25 mouse cellular contexts compared by ENCODE assay signal in genomic region chr10:75178911-75179310, GRCm38 (mm10). TPM values are rescaled to one million over a fixed set of nuclear protein-coding genes. Genes with fewer than 3 reads are reported as not detected.
DNase-seq lines count a peak whose midpoint lies in the region; ATAC-seq lines count a peak whose summit lies in the region.
"Had no signal": no experiment of that assay in that cellular context is flagged by ENCODE, and none has a peak within 500 bp of the region (broad histone marks: within the 10 kb centered on the region; RNA-seq: fewer than 3 reads in every experiment).

No protein-coding gene starts in this region.

- no peak for ATAC-seq in forebrain, embryonic 11.5 days (replicated peaks; ENCODE audit: low FRiP score)
- ATAC-seq in forebrain, embryonic 13.5 days: no peak
- ATAC-seq: activated CD4-positive, CD25-positive, alpha-beta regulatory T cell, adult 4 months; CD4-positive, CD25-positive, alpha-beta regulatory T cell, adult 4 months; forebrain, embryonic 15.5 days; forebrain, postnatal 0 days; Patski had no signal

- H3K4me2 ChIP-seq in forebrain, embryonic 11.5 days (ENCODE audit: low read depth, low read length, severe bottlenecking): no peak overlapping the region
- H3K4me2 ChIP-seq in forebrain, embryonic 13.5 days: no peak overlapping the region
- H3K4me2 ChIP-seq: embryonic facial prominence, embryonic 12.5 days; forebrain, embryonic 12.5 days; forebrain, embryonic 15.5 days had no signal

- DNase-seq in forebrain, embryonic 11.5 days (ENCODE audit: low spot score): peak; percentile 42
- peak; percentile 55 for DNase-seq in heart, embryonic 10.5 days (ENCODE audit: low spot score)
- DNase-seq in heart, postnatal 10 days: no peak
- peak; percentile 2 for DNase-seq in right cerebral cortex, postnatal 25 days
- no peak for DNase-seq in right cerebral cortex, postnatal 36 days (ENCODE audit: low spot score in 2 of 2)
- DNase-seq: adrenal gland, adult 8-10 months; adrenal gland, postnatal 14 days; adrenal gland, postnatal 36 days; B cell, adult 2 months; cerebellum, adult 11-12 months; cerebellum, adult 2 months; cerebellum, adult 9-10 months; cerebellum, postnatal 10 days; cerebellum, postnatal 25 days; forebrain, postnatal 0 days had no signal

- H3K27me3 ChIP-seq in forebrain, embryonic 11.5 days (ENCODE audit: control insufficient read depth, insufficient read depth, low read length): no peaks in the 10 kb centered on the region
- H3K27me3 ChIP-seq in forebrain, embryonic 13.5 days: no peaks in the 10 kb centered on the region
- no peaks in the 10 kb centered on the region for H3K27me3 ChIP-seq in heart, embryonic 10.5 days (ENCODE audit: insufficient read depth, poor library complexity, severe bottlenecking)
- H3K27me3 ChIP-seq: CH12.LX; embryonic facial prominence, embryonic 12.5 days; forebrain, embryonic 12.5 days; forebrain, embryonic 15.5 days; Patski had no signal

- H3K27ac ChIP-seq in forebrain, embryonic 11.5 days (ENCODE audit: low read depth, low read length): no peak overlapping the region
- no peak overlapping the region for H3K27ac ChIP-seq in forebrain, embryonic 13.5 days
- H3K27ac ChIP-seq in heart, embryonic 10.5 days: no peak overlapping the region
- H3K27ac ChIP-seq: embryonic facial prominence, embryonic 10.5 days; embryonic facial prominence, embryonic 12.5 days; forebrain, embryonic 12.5 days; forebrain, embryonic 15.5 days had no signal

- H3K4me1 ChIP-seq in forebrain, embryonic 11.5 days (replicated peaks; ENCODE audit: control insufficient read depth, insufficient read depth, low read length): no peaks in the 10 kb centered on the region
- H3K4me1 ChIP-seq in forebrain, embryonic 13.5 days: no peaks in the 10 kb centered on the region
- H3K4me1 ChIP-seq in heart, embryonic 10.5 days: peaks cover 30% of the 10 kb centered on the region
- H3K4me1 ChIP-seq: embryonic facial prominence, embryonic 10.5 days; embryonic facial prominence, embryonic 12.5 days; forebrain, embryonic 12.5 days; forebrain, embryonic 15.5 days had no signal

- no peak overlapping the region for H3K9ac ChIP-seq in forebrain, embryonic 11.5 days (ENCODE audit: low read length)
- no peak overlapping the region for H3K9ac ChIP-seq in forebrain, embryonic 13.5 days
- H3K9ac ChIP-seq: embryonic facial prominence, embryonic 12.5 days; forebrain, embryonic 12.5 days; forebrain, embryonic 15.5 days; forebrain, postnatal 0 days had no signal

- intact Hi-C loops in heart, postnatal 10 days (cut with DNase I): no loop called here

- H3K36me3 ChIP-seq in forebrain, embryonic 11.5 days (ENCODE audit: control insufficient read depth, insufficient read depth, low read length): peaks cover 8% of the 10 kb centered on the region
- peaks cover 92% of the 10 kb centered on the region for H3K36me3 ChIP-seq in forebrain, embryonic 13.5 days (ENCODE audit: poor library complexity, severe bottlenecking)
- H3K36me3 ChIP-seq in heart, embryonic 10.5 days: peaks cover 88% of the 10 kb centered on the region
- H3K36me3 ChIP-seq: G1E had no signal

- H3K4me3 ChIP-seq in forebrain, embryonic 11.5 days (ENCODE audit: low read depth, low read length): no peak overlapping the region
- H3K4me3 ChIP-seq in forebrain, embryonic 13.5 days: no peak overlapping the region
- H3K4me3 ChIP-seq in heart, embryonic 10.5 days: no peak overlapping the region
- H3K4me3 ChIP-seq: embryonic facial prominence, embryonic 10.5 days; embryonic facial prominence, embryonic 12.5 days; forebrain, embryonic 12.5 days; forebrain, embryonic 15.5 days had no signal

- H3K9me3 ChIP-seq in forebrain, embryonic 11.5 days (ENCODE audit: control insufficient read depth, low read length): no peaks in the 10 kb centered on the region
- H3K9me3 ChIP-seq in forebrain, embryonic 13.5 days (replicated peaks): no peaks in the 10 kb centered on the region
- H3K9me3 ChIP-seq in heart, embryonic 10.5 days: no peaks in the 10 kb centered on the region
- H3K9me3 ChIP-seq: embryonic facial prominence, embryonic 10.5 days; embryonic facial prominence, embryonic 12.5 days; forebrain, embryonic 12.5 days; forebrain, embryonic 15.5 days had no signal

- WGBS in forebrain, embryonic 11.5 days: 91% methylated on average over 5 of the region's 5 CpGs
- 85% methylated on average over 5 of the region's 5 CpGs for WGBS in forebrain, embryonic 13.5 days
- WGBS in heart, embryonic 10.5 days: 83% methylated on average over 5 of the region's 5 CpGs

RNA-seq across cellular contexts. Expression of gene Specc1l, which starts 33.0 kb away (rescaled TPM):
- 29.0 and 29.4 TPM in 2 replicates for polyA plus RNA-seq in forebrain, embryonic 11.5 days (2014; fragmentation: Nextera tagmentation; extraction: Ambion mirVana)
- polyA plus RNA-seq in forebrain, embryonic 13.5 days (2015; fragmentation: Nextera tagmentation; extraction: Ambion mirVana): 35.4 and 39.6 TPM in 2 replicates
- polyA plus RNA-seq in heart, embryonic 10.5 days (2016; fragmentation: Nextera tagmentation; extraction: Ambion mirVana): 27.4 and 27.5 TPM in 2 replicates
- total RNA-seq in heart, postnatal 10 days (2021): 10 to 100 TPM; 36.9 to 49.4 TPM

Comparison
In these comparisons a context has a peak if more than half of its experiments do, and no peak if none do; other contexts are left out.
1. DNase-seq: peak in forebrain, embryonic 11.5 days (single experiment), heart, embryonic 10.5 days (single experiment) and right cerebral cortex, postnatal 25 days (single experiment); none in heart, postnatal 10 days (0 of 2) and right cerebral cortex, postnatal 36 days (0 of 2).